Mouse (Mus musculus) heart, adult 10 weeks (tissue): ENCODE data around the gene Ikzf3. TPM values are rescaled to one million over a fixed set of nuclear protein-coding genes. Genes with fewer than 3 reads are reported as not detected.

Experiments used
- polyA plus RNA-seq: library from polyadenylated mRNA; stranded (reverse); fragments of 350-450 nt; fragmentation: Illumina TruSeq; extraction: RNeasy Lipid Tissue Mini Kit (QIAGEN cat#74804); gene quantifications from one replicate; pipeline ENCODE4 v1.2.3, GENCODE M21; 2014; ENCODE audit warnings: low read depth, low replicate concordance

Gene Ikzf3
- 0.24 TPM for polyA plus RNA-seq

GRCm38 (mm10) chr11:98545711-98546231 lies at the start of gene Ikzf3:
Ikzf3 (minus strand) TSS chr11:98546031.

GRCm38 (mm10) chr11:98586892-98587563 lies 41.2 kb upstream of the Ikzf3 start, which contains the start of gene Ormdl3:
Ormdl3 (minus strand) TSS chr11:98587368.

GRCm38 (mm10) chr11:98550975-98551828 lies 5.4 kb upstream of the Ikzf3 start, which contains the start of gene Zpbp2:
Zpbp2 (plus strand) TSS chr11:98551097.

GRCm38 (mm10) chr11:98446213-98446561 lies 99.6 kb downstream of the Ikzf3 start, which contains the start of gene Grb7:
Grb7 (plus strand) TSS chr11:98446394.

GRCm38 (mm10) chr11:98438331-98439158 lies 107.3 kb downstream of the Ikzf3 start, which contains the start of gene Mien1:
Mien1 (minus strand) TSS chr11:98438991.

Other genes with a start within 250 kb of the Ikzf3 start
- not detected for gene Neurod2, start 216.4 kb downstream of the Ikzf3 start, polyA plus RNA-seq
- gene Ppp1r1b, start 197.6 kb downstream of the Ikzf3 start, polyA plus RNA-seq, result 10.0 TPM
- gene Stard3, start 187.7 kb downstream of the Ikzf3 start, polyA plus RNA-seq, result 28.4 TPM
- 1,455 TPM for gene Tcap, start 162.2 kb downstream of the Ikzf3 start, polyA plus RNA-seq
- gene Pnmt, start 159.6 kb downstream of the Ikzf3 start, polyA plus RNA-seq, result 1.9 TPM
- gene Pgap3, start 145.5 kb downstream of the Ikzf3 start, polyA plus RNA-seq, result 10.7 TPM
- gene Erbb2, start 133.6 kb downstream of the Ikzf3 start, polyA plus RNA-seq, result 5.2 TPM
- 87.1 TPM for gene Mien1, start 107.0 kb downstream of the Ikzf3 start, polyA plus RNA-seq
- gene Grb7, start 99.6 kb downstream of the Ikzf3 start, polyA plus RNA-seq, result not detected
- gene Zpbp2, start 5.1 kb upstream of the Ikzf3 start, polyA plus RNA-seq, result not detected
- gene Ormdl3, start 41.3 kb upstream of the Ikzf3 start, polyA plus RNA-seq, result 55.4 TPM
- not detected for gene Lrrc3c, start 52.3 kb upstream of the Ikzf3 start, polyA plus RNA-seq
- not detected for gene Gm12355, start 79.6 kb upstream of the Ikzf3 start, polyA plus RNA-seq
- gene Gsdma3, start 80.3 kb upstream of the Ikzf3 start, polyA plus RNA-seq, result not detected
- gene Gsdma2, start 100.7 kb upstream of the Ikzf3 start, polyA plus RNA-seq, result not detected
- not detected for gene Gsdma, start 118.3 kb upstream of the Ikzf3 start, polyA plus RNA-seq
- 106 TPM for gene Psmd3, start 136.5 kb upstream of the Ikzf3 start, polyA plus RNA-seq
- not detected for gene Csf3, start 155.2 kb upstream of the Ikzf3 start, polyA plus RNA-seq
- gene Med24, start 183.4 kb upstream of the Ikzf3 start, polyA plus RNA-seq, result 37.3 TPM
- gene Thra, start 194.6 kb upstream of the Ikzf3 start, polyA plus RNA-seq, result 99.6 TPM
- 43.3 TPM for gene Nr1d1, start 229.3 kb upstream of the Ikzf3 start, polyA plus RNA-seq
- 72.5 TPM for gene Msl1, start 249.5 kb upstream of the Ikzf3 start, polyA plus RNA-seq